8 mouse cellular contexts compared by ENCODE assay signal in the genomic region with DNA sequence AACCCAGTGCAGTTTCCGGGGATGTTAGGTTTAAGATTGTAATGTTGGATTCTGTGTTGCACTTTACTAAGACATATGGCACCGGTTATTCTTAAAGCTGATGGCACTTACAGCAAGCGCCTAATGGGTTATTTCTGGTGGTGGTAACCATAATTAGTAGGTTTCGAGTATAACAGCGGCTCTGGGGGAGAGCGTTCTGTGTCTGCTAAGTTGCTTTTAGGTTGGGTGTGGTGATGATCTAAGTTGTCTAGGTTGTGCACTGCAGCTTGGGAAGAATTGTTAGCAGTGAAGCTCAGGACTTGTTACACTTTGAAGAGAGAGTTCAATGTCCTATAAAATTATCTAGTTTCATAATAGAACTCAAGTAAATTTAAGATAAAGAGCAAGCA. TPM values are rescaled to one million over a fixed set of nuclear protein-coding genes. Genes with fewer than 3 reads are reported as not detected.
DNase-seq lines count a peak whose midpoint lies in the region; ATAC-seq lines count a peak whose summit lies in the region.

No protein-coding gene starts in this region.

- H3K9me3 ChIP-seq in neural tube, embryonic 14.5 days (ENCODE audit: control insufficient read depth, low read length) = no peaks in the 10 kb centered on the region

- peak overlapping the region; percentile 92 for H3K27ac ChIP-seq in neural tube, embryonic 14.5 days (ENCODE audit: low read depth, low read length)

- no peaks in the 10 kb centered on the region for H3K27me3 ChIP-seq in neural tube, embryonic 14.5 days (ENCODE audit: control insufficient read depth, insufficient read depth, low read length)

- H3K4me1 ChIP-seq in neural tube, embryonic 14.5 days (ENCODE audit: control insufficient read depth, insufficient read depth, low read length) = peaks cover 24% of the 10 kb centered on the region

- peak overlapping the region; percentile 88 for H3K4me2 ChIP-seq in neural tube, embryonic 14.5 days (ENCODE audit: low read depth, low read length)

- intact Hi-C loops in left cerebral cortex, postnatal 25 days (cut with DNase I) = no loop called here
- intact Hi-C loops in left cerebral cortex, postnatal 4 days (cut with DNase I) = no loop called here

- peak overlapping the region; percentile 93 for H3K9ac ChIP-seq in neural tube, embryonic 14.5 days (replicated peaks; ENCODE audit: low read depth, low read length)

- H3K36me3 ChIP-seq in neural tube, embryonic 14.5 days (ENCODE audit: control insufficient read depth, insufficient read depth, low read length) = no peaks in the 10 kb centered on the region

- ATAC-seq in inflammation-experienced regulatory T-cells, adult 6 months = peak; percentile 40
- ATAC-seq in neural tube, embryonic 14.5 days (ENCODE audit: low read depth) = no peak

- WGBS in neural tube, embryonic 14.5 days = 0% methylated on average over 6 of the region's 6 CpGs

- H3K4me3 ChIP-seq in neural tube, embryonic 14.5 days (ENCODE audit: low read depth, low read length) = peak overlapping the region; percentile 75

- peak; percentile 13 to 14 for DNase-seq in left cerebral cortex, postnatal 25 days (ENCODE audit: low spot score in 2 of 2)
- no peak for DNase-seq in left cerebral cortex, postnatal 4 days
- peak; percentile 32 for DNase-seq in c-Kit-positive CD71-positive TER-119-positive erythroid progenitor cells, embryonic 14.5 days (ENCODE audit: low spot score)
- no peak for DNase-seq in thymus, postnatal 0 days (ENCODE audit: low spot score)
- no peak for DNase-seq in thymus, postnatal 36 days
- DNase-seq in urinary bladder, postnatal 10 days (ENCODE audit: low spot score) = no peak

RNA-seq across cellular contexts. Expression of gene Sec63, which starts 1.4 kb away (rescaled TPM):
- total RNA-seq in left cerebral cortex, postnatal 25 days (2021) = 10 to 100 TPM; 48.5 to 56.6 TPM
- total RNA-seq in left cerebral cortex, postnatal 4 days (2021) = 10 to 100 TPM; 42.9 to 50.5 TPM
- polyA plus RNA-seq in inflammation-experienced regulatory T-cells, adult 6 months (2017; shearing (Covaris generic)) = 10 to 100 TPM; 11.8 to 23.6 (median 20.0) TPM
- polyA plus RNA-seq in neural tube, embryonic 14.5 days (2014; fragmentation: Nextera tagmentation; extraction: Ambion mirVana) = 17.6 and 18.0 TPM in 2 replicates
- polyA plus RNA-seq in thymus, postnatal 0 days (2015; fragmentation: Nextera tagmentation; extraction: Ambion mirVana) = 21.3 and 25.0 TPM in 2 replicates

Comparison
In these comparisons a context has a peak if more than half of its experiments do, and no peak if none do; other contexts are left out.
1. DNase-seq: peak in left cerebral cortex, postnatal 25 days (2 of 2) and c-Kit-positive CD71-positive TER-119-positive erythroid progenitor cells, embryonic 14.5 days (single experiment); none in left cerebral cortex, postnatal 4 days (single experiment), thymus, postnatal 0 days (single experiment), thymus, postnatal 36 days (0 of 2) and urinary bladder, postnatal 10 days (single experiment).